Mouse (Mus musculus): Measurements from ENCODE around the gene Anapc11.

- TF ChIP-seq CTCF (IDR thresholded peaks at IDR 0.05; ENCODE audit: low read depth, low read length) (no peak), POLR2A (IDR thresholded peaks at IDR 0.05; ENCODE audit: insufficient read depth, low read length) (no peak), EP300 (IDR thresholded peaks at IDR 0.05; ENCODE audit: insufficient read depth, low read depth, low read length) (no peak)
These were observed 23.2 kb upstream of the Anapc11 start for GRCm38 (mm10) chr11:120575046-120575445.

Data from ES-Bruce4 (cell line).